Mouse (Mus musculus) C2C12 (cell line): ENCODE data around the gene Cdk5rap2. TPM values are rescaled to one million over a fixed set of nuclear protein-coding genes. Genes with fewer than 3 reads are reported as not detected.

Experiments
- H3K27me3 ChIP-seq: one replicate; pipeline ENCODE4 v1.6.1; 2011; ENCODE audit not compliant: control insufficient read depth, insufficient read depth, insufficient read length
- H3K36me3 ChIP-seq: one replicate; pipeline ENCODE4 v1.6.1; 2011; ENCODE audit not compliant: control insufficient read depth, insufficient read depth
- H3K4me3 ChIP-seq: one replicate; pipeline ENCODE4 v1.5.1; 2011; ENCODE audit warnings: mild to moderate bottlenecking, control low read depth; ENCODE audit not compliant: poor library complexity, insufficient read depth, severe bottlenecking
- H3K79me2 ChIP-seq: one replicate; pipeline ENCODE4 v1.6.1; 2011; ENCODE audit not compliant: control insufficient read depth, insufficient read depth
- H3K79me3 ChIP-seq: one replicate; pipeline ENCODE4 v1.6.1; 2011; ENCODE audit warnings: low read depth, control low read depth
- H3ac ChIP-seq: one replicate; pipeline ENCODE3; 2011; ENCODE audit warnings: low read depth; ENCODE audit not compliant: control insufficient read depth, insufficient read length
- CEBPB ChIP-seq: IDR thresholded peaks from one replicate; pipeline ENCODE4 v1.6.1; 2011; ENCODE audit warnings: low read depth, mild to moderate bottlenecking, control low read depth, moderate library complexity
- CTCF ChIP-seq: IDR thresholded peaks from one replicate; pipeline ENCODE4 v1.5.1; 2011; ENCODE audit not compliant: control insufficient read depth, insufficient read depth, insufficient read length
- FOSL1 ChIP-seq: IDR thresholded peaks from one replicate; pipeline ENCODE4 v1.8.0; 2011; ENCODE audit warnings: mild to moderate bottlenecking, low read length; ENCODE audit not compliant: poor library complexity, insufficient read depth, severe bottlenecking
- MAX ChIP-seq: IDR thresholded peaks from one replicate; pipeline ENCODE4 v1.6.1; 2011; ENCODE audit warnings: mild to moderate bottlenecking, control low read depth
- MYOD1 ChIP-seq: IDR thresholded peaks from one replicate; pipeline ENCODE4 v1.6.1; 2011; ENCODE audit warnings: low read depth; ENCODE audit not compliant: control insufficient read depth, insufficient read length
- MYOG ChIP-seq: IDR thresholded peaks from one replicate; pipeline ENCODE4 v1.6.1; 2011; ENCODE audit not compliant: control insufficient read depth, insufficient read length; ENCODE audit errors: extremely low read depth
- USF1 ChIP-seq: IDR thresholded peaks from one replicate; pipeline ENCODE4 v1.6.1; 2011; ENCODE audit warnings: low read depth, mild to moderate bottlenecking, control low read depth, moderate library complexity
- polyA plus RNA-seq: library from polyadenylated mRNA; unstranded; fragments of >200 nt; fragmentation: generic; extraction: Trizol; gene quantifications from one replicate; pipeline ENCODE4 v1.2.1, GENCODE M21; 2012; ENCODE audit warnings: missing spikeins

Cdk5rap2 gene
- polyA plus RNA-seq, 1 experiment: 11.4 TPM

GRCm38 (mm10) chr4:70365061-70365858 is 45.0 kb downstream of the Cdk5rap2 start:
- TF ChIP-seq MAX (no peak), FOSL1 (no peak), CTCF (no peak), USF1 (no peak), MYOD1 (no peak), CEBPB (no peak), MYOG (no peak)
- Histone ChIP-seq H3K27me3 (no peaks in the 10 kb centered on the region), H3K79me3 (no peaks in the 10 kb centered on the region), H3K79me2 (peaks cover 5% of the 10 kb centered on the region), H3ac (no peak overlapping the region), H3K36me3 (peaks cover 12% of the 10 kb centered on the region), H3K4me3 (no peak overlapping the region)

- Histone ChIP-seq H3K36me3 (peaks cover 26% of the 10 kb centered on the region), H3K27me3 (no peaks in the 10 kb centered on the region), H3ac (no peak overlapping the region), H3K79me2 (peaks cover 5% of the 10 kb centered on the region), H3K79me3 (no peaks in the 10 kb centered on the region), H3K4me3 (no peak overlapping the region)
- no peak for TF ChIP-seq FOSL1
- TF ChIP-seq CTCF: no peak
- TF ChIP-seq USF1: no peak
- TF ChIP-seq MAX: no peak
- no peak for TF ChIP-seq MYOG
- TF ChIP-seq CEBPB: no peak
- no peak for TF ChIP-seq MYOD1
Measured at GRCm38 (mm10) chr4:70361366-70361765, 48.9 kb downstream of the Cdk5rap2 start.

- H3K79me2 ChIP-seq: no peaks in the 10 kb centered on the region
- no peaks in the 10 kb centered on the region for H3K79me3 ChIP-seq
- no peak overlapping the region for H3K4me3 ChIP-seq
- TF ChIP-seq CTCF (peak; percentile 46), MYOG (no peak)
- H3ac ChIP-seq: no peak overlapping the region
- H3K27me3 ChIP-seq: no peaks in the 10 kb centered on the region
- H3K36me3 ChIP-seq: peaks cover 45% of the 10 kb centered on the region
Measured at GRCm38 (mm10) chr4:70355659-70356350, 54.4 kb downstream of the Cdk5rap2 start.

GRCm38 (mm10) chr4:70354448-70354847 is 55.8 kb downstream of the Cdk5rap2 start:
- no peaks in the 10 kb centered on the region for H3K79me2 ChIP-seq
- no peaks in the 10 kb centered on the region for H3K27me3 ChIP-seq
- H3K4me3 ChIP-seq: no peak overlapping the region
- no peaks in the 10 kb centered on the region for H3K79me3 ChIP-seq
- peaks cover 37% of the 10 kb centered on the region for H3K36me3 ChIP-seq
- H3ac ChIP-seq: no peak overlapping the region
- TF ChIP-seq CTCF (no peak), FOSL1 (no peak), MYOD1 (no peak), MAX (no peak), CEBPB (no peak), USF1 (no peak), MYOG (no peak)

- H3ac ChIP-seq: no peak overlapping the region
- peaks cover 34% of the 10 kb centered on the region for H3K36me3 ChIP-seq
- H3K79me2 ChIP-seq: no peaks in the 10 kb centered on the region
- no peaks in the 10 kb centered on the region for H3K79me3 ChIP-seq
- no peak for TF ChIP-seq USF1
- no peak for TF ChIP-seq CEBPB
- no peak for TF ChIP-seq FOSL1
- no peak for TF ChIP-seq MAX
- no peak for TF ChIP-seq CTCF
- no peak for TF ChIP-seq MYOG
- no peak for TF ChIP-seq MYOD1
- H3K4me3 ChIP-seq: no peak overlapping the region
- H3K27me3 ChIP-seq: no peaks in the 10 kb centered on the region
Measured at GRCm38 (mm10) chr4:70353656-70354055, 56.6 kb downstream of the Cdk5rap2 start.
